Comparison of ENCODE assay signal across 15 mouse cellular contexts in genomic region chr7:114193284-114194067, GRCm38 (mm10).
"Had no signal": no experiment of that assay in that cellular context is flagged by ENCODE, and none has a peak within 500 bp of the region (broad histone marks: within the 10 kb centered on the region; RNA-seq: fewer than 3 reads in every experiment).

No protein-coding gene starts in this region.

- H3K4me1 ChIP-seq: kidney, embryonic 15.5 days; limb, embryonic 13.5 days; neural tube, embryonic 12.5 days; stomach, embryonic 15.5 days had no signal

- ATAC-seq: intestine, embryonic 16.5 days had no signal

- H3K4me3 ChIP-seq: kidney, embryonic 15.5 days; limb, embryonic 13.5 days; neural tube, embryonic 12.5 days; stomach, embryonic 15.5 days had no signal

- H3K27ac ChIP-seq: kidney, embryonic 15.5 days; limb, embryonic 13.5 days; liver, embryonic 14.5 days; neural tube, embryonic 12.5 days; stomach, embryonic 15.5 days had no signal

- DNase-seq: kidney, adult 2 months; kidney, postnatal 14 days; left cerebral cortex, postnatal 4 days; lung, adult 18-20 months; midbrain, embryonic 14.5 days; retina, postnatal 1 day; right cerebral cortex, postnatal 4 days; spleen, adult 18-20 months; thymus, postnatal 4 days had no signal
